Mouse (Mus musculus) embryonic stem cell, embryonic (primary cell): ENCODE measurements around the gene Plac8.

Source experiments
- CTCF ChIA-PET, 4 experiments: fragments of 300-600 bp in 2 of 4; fragments of 350-600 bp in 2 of 4; sonication (Branson Sonifier 250); formaldehyde crosslinking; loops; one replicate each; lab custom pipeline; 2022; ENCODE audit warnings: inconsistent platforms in 2 of 4; lab: Charles Lee
- POLR2A ChIA-PET, 4 experiments: fragments of 300-600 bp in 2 of 4; fragments of 350-600 bp in 2 of 4; sonication (Branson Sonifier 250); formaldehyde crosslinking; loops; one replicate each; lab custom pipeline; 2022; ENCODE audit warnings: antibody characterized with exemption in 4 of 4, inconsistent platforms in 1 of 4; lab: Charles Lee

Plac8 gene

GRCm38 (mm10) chr5:100557019-100557418 lies 15.0 kb downstream of the Plac8 start:
- CTCF ChIA-PET = no interaction called here
- POLR2A ChIA-PET = interaction anchor here in 1 of 4 experiments (0.7 kb wide), 1 partner anchor 28 kb away, joined by 3 read pairs; no protein-coding TSS in a partner anchor

GRCm38 (mm10) chr5:100553426-100553825 lies 18.6 kb downstream of the Plac8 start:
- POLR2A ChIA-PET = interaction anchor here in 1 of 4 experiments (1.5 kb wide), 1 partner anchor 14 kb away, joined by 4 read pairs; no protein-coding TSS in a partner anchor
- CTCF ChIA-PET = no interaction called here

- ChIA-PET POLR2A (interaction anchor here in 1 of 4 experiments (0.6 kb wide), 1 partner anchor 32 kb away, joined by 3 read pairs; no protein-coding TSS in a partner anchor), CTCF (no interaction called here)
Observed at GRCm38 (mm10) chr5:100551952-100552351, 20.1 kb downstream of the Plac8 start.

- ChIA-PET CTCF (interaction anchor here in 2 of 4 experiments (0.6 to 0.7 kb wide), 2 partner anchors 11 to 218 kb away, joined by 3 to 7 read pairs; no protein-coding TSS in a partner anchor), POLR2A (no interaction called here)
Observed at GRCm38 (mm10) chr5:100550151-100550550, 21.9 kb downstream of the Plac8 start.

- ChIA-PET CTCF (no interaction called here), POLR2A (no interaction called here)
Observed at GRCm38 (mm10) chr5:100549311-100549710, 22.7 kb downstream of the Plac8 start.

GRCm38 (mm10) chr5:100548236-100548635 lies 23.8 kb downstream of the Plac8 start:
- ChIA-PET CTCF (no interaction called here), POLR2A (interaction anchor here in 1 of 4 experiments (1.9 kb wide), 1 partner anchor 10 kb away, joined by 4 read pairs; no protein-coding TSS in a partner anchor)

- POLR2A ChIA-PET = interaction anchor here in 2 of 4 experiments (0.7 to 1.9 kb wide), 4 partner anchors 12 to 117 kb away, joined by 3 to 4 read pairs (median 3); partner anchors contain the start of gene Cops4 (in 1 of the 2)
- CTCF ChIA-PET = interaction anchor here in 2 of 4 experiments (0.6 kb wide), 3 partner anchors 139 to 1104 kb away, joined by 3 to 5 read pairs (median 4); no protein-coding TSS in a partner anchor
Observed at GRCm38 (mm10) chr5:100546294-100547080, 25.6 kb downstream of the Plac8 start.

GRCm38 (mm10) chr5:100536638-100537037 lies 35.4 kb downstream of the Plac8 start:
- ChIA-PET CTCF (interaction anchor here in 2 of 4 experiments (0.6 to 1.6 kb wide), 7 partner anchors 8 to 370 kb away, joined by 3 to 4 read pairs (median 4); partner anchors contain the start of genes Cops4 (in 1 of the 2), Coq2 (in 1 of the 2) and Plac8 (in 1 of the 2)), POLR2A (interaction anchor here in 2 of 4 experiments (0.6 to 1.6 kb wide), 5 partner anchors 13 to 589 kb away, joined by 3 to 7 read pairs (median 5); partner anchors contain the start of gene Cops4 (in 1 of the 2))

- CTCF ChIA-PET = interaction anchor here in 1 of 4 experiments (0.6 to 1.3 kb wide), 3 partner anchors 17 to 370 kb away, joined by 3 to 4 read pairs (median 3); partner anchors contain the start of gene Cops4
Observed at GRCm38 (mm10) chr5:100535826-100536225, 36.2 kb downstream of the Plac8 start.

GRCm38 (mm10) chr5:100526164-100526563 lies 45.9 kb downstream of the Plac8 start:
- ChIA-PET CTCF (interaction anchor here in 1 of 4 experiments (0.7 kb wide), 1 partner anchor 142 kb away, joined by 3 read pairs; no protein-coding TSS in a partner anchor), POLR2A (interaction anchor here in 2 of 4 experiments (0.9 to 3.0 kb wide), 5 partner anchors 8 to 149 kb away, joined by 3 to 11 read pairs (median 5); partner anchors contain the start of genes Cops4 (in 2 of the 2) and Coq2 (in 1 of the 2))

More at GRCm38 (mm10) chr5:100535826-100536225, 36.2 kb downstream of the Plac8 start:
- POLR2A ChIA-PET = interaction anchor here in 2 of 4 experiments (0.7 to 2.7 kb wide), 4 partner anchors 17 to 106 kb away, joined by 3 to 11 read pairs (median 4); partner anchors contain the start of gene Cops4 (in 2 of the 2)

GRCm38 (mm10) chr5:100525620-100526019 lies 46.4 kb downstream of the Plac8 start:
- POLR2A ChIA-PET = interaction anchor here in 2 of 4 experiments (0.6 to 3.0 kb wide), 5 partner anchors 12 to 486 kb away, joined by 3 to 10 read pairs (median 4); partner anchors contain the start of genes Coq2 (in 1 of the 2), Enoph1 (in 1 of the 2) and Hnrnpdl (in 1 of the 2)
- CTCF ChIA-PET = no interaction called here

- ChIA-PET POLR2A (interaction anchor here in 1 of 4 experiments (1.2 to 3.0 kb wide), 4 partner anchors 14 to 485 kb away, joined by 3 to 10 read pairs (median 4); partner anchors contain the start of genes Coq2, Enoph1 and Hnrnpdl), CTCF (no interaction called here)
Observed at GRCm38 (mm10) chr5:100524921-100525320, 47.1 kb downstream of the Plac8 start.

- POLR2A ChIA-PET = interaction anchor here in 3 of 4 experiments (0.5 to 1.4 kb wide), 4 partner anchors 12 to 51 kb away, joined by 4 to 9 read pairs (median 6); no protein-coding TSS in a partner anchor
- CTCF ChIA-PET = interaction anchor here in 1 of 4 experiments (0.7 kb wide), 1 partner anchor 222 kb away, joined by 9 read pairs; no protein-coding TSS in a partner anchor
Observed at GRCm38 (mm10) chr5:100523331-100523730, 48.7 kb downstream of the Plac8 start.

GRCm38 (mm10) chr5:100520223-100520622 lies 51.8 kb downstream of the Plac8 start:
- POLR2A ChIA-PET = interaction anchor here in 3 of 4 experiments (0.7 to 3.6 kb wide), 7 partner anchors 12 to 97 kb away, joined by 3 to 33 read pairs (median 4); no protein-coding TSS in a partner anchor
- CTCF ChIA-PET = no interaction called here

GRCm38 (mm10) chr5:100519027-100519411 lies 53.0 kb downstream of the Plac8 start:
- POLR2A ChIA-PET = interaction anchor here in 3 of 4 experiments (0.8 to 3.6 kb wide), 46 partner anchors 7 to 480 kb away, joined by 3 to 54 read pairs (median 7); partner anchors contain the start of genes Enoph1 (in 1 of the 3), Helq (in 1 of the 3), Hnrnpdl (in 1 of the 3) and Mrps18c (in 1 of the 3)

GRCm38 (mm10) chr5:100518049-100519026 lies 53.7 kb downstream of the Plac8 start, which contains the start of gene Cops4:
Gene Cops4, plus strand, starts transcription at chr5:100518309.
- CTCF ChIA-PET = interaction anchor here in 3 of 4 experiments (0.6 to 1.1 kb wide), 9 partner anchors 18 to 235 kb away, joined by 3 to 4 read pairs (median 3); partner anchors contain the start of gene Coq2 (in 1 of the 3)
- POLR2A ChIA-PET = interaction anchor here (0.6 to 3.6 kb wide), 118 partner anchors 8 to 869 kb away, joined by 3 to 54 read pairs (median 4); partner anchors contain the start of genes Coq2 (in 3 of the 4), Helq (in 3 of the 4), Mrps18c (in 3 of the 4) and Lin54 (in 2 of the 4)

More at GRCm38 (mm10) chr5:100519027-100519411, 53.0 kb downstream of the Plac8 start:
- CTCF ChIA-PET = interaction anchor here in 2 of 4 experiments (0.6 to 0.9 kb wide), 3 partner anchors 21 to 235 kb away, joined by 3 read pairs; no protein-coding TSS in a partner anchor
